Mouse (Mus musculus) urinary bladder, postnatal 4 days (tissue): Measurements from ENCODE around the gene Sh2d2a.
A peak's percentile ranks its signal among the peaks of the same experiment; 100 is the strongest.
"Not testable (repeated sequence)": the region's sequence is repeated elsewhere in the genome, so short reads cannot be mapped to it uniquely, and the experiment has no call there.

Experiments
- DNase-seq, 2 experiments: peaks; one replicate each; pipeline ENCODE4 v3.0.0; 2021 to 2022; ENCODE audit warnings: low spot score in 2 of 2

The Sh2d2a gene

GRCm38 (mm10) chr3:87855936-87856335 lies 9.4 kb downstream of the Sh2d2a start:
- DNase-seq, result no peak

GRCm38 (mm10) chr3:87857666-87858065 lies 11.1 kb downstream of the Sh2d2a start:
- DNase-seq, result no peak

GRCm38 (mm10) chr3:87859813-87860212 lies 13.3 kb downstream of the Sh2d2a start:
- no peak for DNase-seq

GRCm38 (mm10) chr3:87864111-87864510 lies 17.6 kb downstream of the Sh2d2a start:
- not testable (repeated sequence) for DNase-seq

GRCm38 (mm10) chr3:87877730-87878129 lies 31.2 kb downstream of the Sh2d2a start:
- no peak for DNase-seq

GRCm38 (mm10) chr3:87884291-87884690 lies 37.7 kb downstream of the Sh2d2a start:
- no peak for DNase-seq

- DNase-seq, result peak in 1 of 2 experiments; percentile 41
Measured at GRCm38 (mm10) chr3:87884708-87885251, 38.2 kb downstream of the Sh2d2a start.

- peak; percentile 86 to 88 for DNase-seq
Measured at GRCm38 (mm10) chr3:87885281-87886003, 38.9 kb downstream of the Sh2d2a start, which contains the start of gene Prcc. Prcc (minus strand) TSS chr3:87885608.

GRCm38 (mm10) chr3:87886004-87886365 lies 39.4 kb downstream of the Sh2d2a start:
- no peak for DNase-seq

GRCm38 (mm10) chr3:87886416-87886815 lies 39.9 kb downstream of the Sh2d2a start:
- no peak for DNase-seq

- not testable (repeated sequence) for DNase-seq
Measured at GRCm38 (mm10) chr3:87887400-87887799, 40.8 kb downstream of the Sh2d2a start.

GRCm38 (mm10) chr3:87891481-87891880 lies 44.9 kb downstream of the Sh2d2a start:
- DNase-seq, result no peak

- DNase-seq, result no peak
Measured at GRCm38 (mm10) chr3:87893367-87893905, 46.9 kb downstream of the Sh2d2a start.

- DNase-seq, result no peak
Measured at GRCm38 (mm10) chr3:87899266-87899665, 52.7 kb downstream of the Sh2d2a start.

GRCm38 (mm10) chr3:87899776-87900175 lies 53.2 kb downstream of the Sh2d2a start:
- DNase-seq, result no peak

GRCm38 (mm10) chr3:87901036-87901624 lies 54.6 kb downstream of the Sh2d2a start:
- DNase-seq, result no peak

GRCm38 (mm10) chr3:87901959-87902358 lies 55.4 kb downstream of the Sh2d2a start:
- DNase-seq, result not testable (repeated sequence)

- no peak for DNase-seq
Measured at GRCm38 (mm10) chr3:87903821-87904220, 57.3 kb downstream of the Sh2d2a start.
